Mouse (Mus musculus) C2C12 (cell line): ENCODE data around the gene Psme2.

Experiments
- CEBPB ChIP-seq: IDR thresholded peaks from one replicate; pipeline ENCODE4 v1.6.1; 2011; ENCODE audit warnings: low read depth, mild to moderate bottlenecking, control low read depth, moderate library complexity
- CTCF ChIP-seq: IDR thresholded peaks from one replicate; pipeline ENCODE4 v1.5.1; 2011; ENCODE audit not compliant: control insufficient read depth, insufficient read depth, insufficient read length
- MAX ChIP-seq: IDR thresholded peaks from one replicate; pipeline ENCODE4 v1.6.1; 2011; ENCODE audit warnings: mild to moderate bottlenecking, control low read depth
- MYOD1 ChIP-seq: IDR thresholded peaks from one replicate; pipeline ENCODE4 v1.6.1; 2011; ENCODE audit warnings: low read depth; ENCODE audit not compliant: control insufficient read depth, insufficient read length

- TF ChIP-seq CEBPB (no peak), MYOD1 (no peak), CTCF (no peak), MAX (no peak)
Observed at GRCm38 (mm10) chr14:55563249-55563648, 27.7 kb downstream of the Psme2 start.
